Mouse (Mus musculus) megakaryocyte progenitor cell, adult 5-6 weeks (primary cell): ENCODE results near the gene Slc3a2. TPM values are rescaled to one million over a fixed set of nuclear protein-coding genes. Genes with fewer than 3 reads are reported as not detected.

Source experiments
- ATAC-seq: replicated peaks from 2 replicates; pipeline ENCODE4 v1.8.0; 2016; ENCODE audit warnings: mild to moderate bottlenecking, moderate TSS enrichment, inconsistent platforms; ENCODE audit not compliant: poor library complexity
- total RNA-seq, 2 experiments: library from RNA; stranded (forward) in 1 of 2; stranded (reverse) in 1 of 2; fragments of 157-497, 149-512 nt in 1 of 2; fragments of 200-1000 nt in 1 of 2; gene quantifications; 2 replicates each; pipeline versions ENCODE4 v1.2.3 to v1.2.4; 2015 to 2017

Gene Slc3a2
- total RNA-seq, 2 experiments from 2014 or later, result 73.0 to 87.7 TPM

GRCm38 (mm10) chr19:8711949-8712869 is 11.0 kb downstream of the Slc3a2 start:
- no peak for ATAC-seq

- no peak for ATAC-seq
Measured at GRCm38 (mm10) chr19:8711506-8711905, 11.7 kb downstream of the Slc3a2 start.

GRCm38 (mm10) chr19:8710057-8710456 is 13.1 kb downstream of the Slc3a2 start:
- no peak for ATAC-seq

GRCm38 (mm10) chr19:8708954-8709353 is 14.2 kb downstream of the Slc3a2 start:
- ATAC-seq, result no peak

GRCm38 (mm10) chr19:8706930-8707329 is 16.2 kb downstream of the Slc3a2 start:
- ATAC-seq, result no peak

- no peak for ATAC-seq
Measured at GRCm38 (mm10) chr19:8706132-8706667, 17.0 kb downstream of the Slc3a2 start.

GRCm38 (mm10) chr19:8705026-8705708 is 18.0 kb downstream of the Slc3a2 start:
- no peak for ATAC-seq

- ATAC-seq, result no peak
Measured at GRCm38 (mm10) chr19:8703571-8703970, 19.6 kb downstream of the Slc3a2 start.

GRCm38 (mm10) chr19:8702458-8702857 is 20.7 kb downstream of the Slc3a2 start:
- ATAC-seq, result no peak

- ATAC-seq, result no peak
Measured at GRCm38 (mm10) chr19:8699652-8700051, 23.5 kb downstream of the Slc3a2 start.

- peak; percentile 91 for ATAC-seq
Measured at GRCm38 (mm10) chr19:8695330-8695729, 27.8 kb downstream of the Slc3a2 start.

GRCm38 (mm10) chr19:8692740-8693139 is 30.4 kb downstream of the Slc3a2 start:
- ATAC-seq, result no peak

- no peak for ATAC-seq
Measured at GRCm38 (mm10) chr19:8691871-8692539, 31.2 kb downstream of the Slc3a2 start.

- no peak for ATAC-seq
Measured at GRCm38 (mm10) chr19:8683627-8684026, 39.5 kb downstream of the Slc3a2 start.

- ATAC-seq, result peak; percentile 89
Measured at GRCm38 (mm10) chr19:8682996-8683395, 40.2 kb downstream of the Slc3a2 start.

GRCm38 (mm10) chr19:8681633-8682362 is 41.4 kb downstream of the Slc3a2 start:
- peak; percentile 72 for ATAC-seq

- no peak for ATAC-seq
Measured at GRCm38 (mm10) chr19:8679031-8679779, 44.0 kb downstream of the Slc3a2 start.

GRCm38 (mm10) chr19:8673336-8674063 is 49.7 kb downstream of the Slc3a2 start:
- ATAC-seq, result peak; percentile 69

- peak; percentile 40; the same call in 1 of the 2 replicates for ATAC-seq
Measured at GRCm38 (mm10) chr19:8672859-8673258, 50.3 kb downstream of the Slc3a2 start.
